ENCODE assay signal across 26 mouse cellular contexts in genomic region chr13:33532814-33533213, GRCm38 (mm10). TPM values are rescaled to one million over a fixed set of nuclear protein-coding genes. Genes with fewer than 3 reads are reported as not detected.
"Had no signal": no experiment of that assay in that cellular context is flagged by ENCODE, and none has a peak within 500 bp of the region (broad histone marks: within the 10 kb centered on the region; RNA-seq: fewer than 3 reads in every experiment).

No protein-coding gene starts in this region.

- H3K27me3 ChIP-seq: midbrain, embryonic 12.5 days; neural tube, embryonic 13.5 days; neural tube, embryonic 15.5 days had no signal

- H3K36me3 ChIP-seq: midbrain, embryonic 10.5 days; midbrain, embryonic 12.5 days; neural tube, embryonic 13.5 days; neural tube, embryonic 15.5 days had no signal

- ATAC-seq: midbrain, embryonic 16.5 days had no signal

- H3K4me1 ChIP-seq: midbrain, embryonic 10.5 days; midbrain, embryonic 12.5 days; neural tube, embryonic 13.5 days; neural tube, embryonic 15.5 days had no signal

- H3K27ac ChIP-seq: liver, embryonic 14.5 days; midbrain, embryonic 10.5 days; midbrain, embryonic 12.5 days; neural tube, embryonic 13.5 days; neural tube, embryonic 15.5 days had no signal

- H3K9me3 ChIP-seq: neural tube, embryonic 13.5 days; neural tube, embryonic 15.5 days had no signal

- DNase-seq: lung, adult 18-20 months; lung, embryonic 14.5 days; lung, postnatal 10 days; lung, postnatal 4 days; midbrain, embryonic 14.5 days; retina, postnatal 1 day; right cerebral cortex, adult 18-20 months; right cerebral cortex, postnatal 25 days; right cerebral cortex, postnatal 4 days; spleen, adult 18-20 months; thymus, adult 18-20 months; thymus, postnatal 25 days; thymus, postnatal 4 days had no signal

- H3K4me3 ChIP-seq: midbrain, embryonic 10.5 days; midbrain, embryonic 12.5 days; myocyte; neural tube, embryonic 13.5 days; neural tube, embryonic 15.5 days had no signal

RNA-seq across cellular contexts. Expression of gene Serpinb9g, which starts 48.2 kb away (rescaled TPM):
- polyA plus RNA-seq: liver, embryonic 14.5 days; liver, embryonic 16.5 days; lung, embryonic 14.5 days; lung, embryonic 16.5 days; midbrain, embryonic 10.5 days; midbrain, embryonic 12.5 days; midbrain, embryonic 14.5 days; midbrain, embryonic 16.5 days; neural tube, embryonic 11.5 days; neural tube, embryonic 13.5 days; neural tube, embryonic 15.5 days; small intestine, adult 2 months; stomach, embryonic 14.5 days; stomach, embryonic 16.5 days had no signal
